Mouse (Mus musculus): Measurements from ENCODE around the gene Plxnc1.

- TF ChIP-seq HCFC1 (IDR thresholded peaks at IDR 0.05; ENCODE audit: borderline replicate concordance, insufficient read depth, low read length) (no peak), ZNF384 (IDR thresholded peaks at IDR 0.05; ENCODE audit: low read depth, low read length) (no peak), ZC3H11A (IDR thresholded peaks at IDR 0.05; ENCODE audit: borderline replicate concordance, low read depth, low read length) (no peak), CHD2 (IDR thresholded peaks at IDR 0.05; ENCODE audit: low read depth, low read length) (no peak)
Observed at GRCm38 (mm10) chr10:94985103-94985502, 40.5 kb upstream of the Plxnc1 start.
